Mouse (Mus musculus): ENCODE measurements around the gene E330034G19Rik. TPM values are rescaled to one million over a fixed set of nuclear protein-coding genes. Genes with fewer than 3 reads are reported as not detected.

Gene E330034G19Rik
- polyA plus RNA-seq (2014; fragmentation: Illumina TruSeq; extraction: RNeasy Lipid Tissue Mini Kit (QIAGEN cat#74804); ENCODE audit: low read depth, low replicate concordance) = not detected

GRCm38 (mm10) chr14:24292914-24293313 lies at the start of gene E330034G19Rik:
TSS of gene E330034G19Rik (plus strand) at chr14:24293214.

GRCm38 (mm10) chr14:24245177-24246081 lies 47.6 kb upstream of the E330034G19Rik start, which contains the start of gene Dlg5:
TSS of gene Dlg5 (minus strand) at chr14:24245920.

Other genes with a start within 250 kb of the E330034G19Rik start
- 2.1 TPM for gene Dlg5, start 47.3 kb upstream of the E330034G19Rik start, polyA plus RNA-seq (2014; fragmentation: Illumina TruSeq; extraction: RNeasy Lipid Tissue Mini Kit (QIAGEN cat#74804); ENCODE audit: low read depth, low replicate concordance)
- gene Polr3a, start 193.8 kb downstream of the E330034G19Rik start, polyA plus RNA-seq (2014; fragmentation: Illumina TruSeq; extraction: RNeasy Lipid Tissue Mini Kit (QIAGEN cat#74804); ENCODE audit: low read depth, low replicate concordance) = 6.6 TPM
- 1,961 TPM for gene Rps24, start 193.9 kb downstream of the E330034G19Rik start, polyA plus RNA-seq (2014; fragmentation: Illumina TruSeq; extraction: RNeasy Lipid Tissue Mini Kit (QIAGEN cat#74804); ENCODE audit: low read depth, low replicate concordance)